Mouse (Mus musculus) intestine, embryonic 15.5 days (tissue): ENCODE measurements around the gene Nav1. TPM values are rescaled to one million over a fixed set of nuclear protein-coding genes. Genes with fewer than 3 reads are reported as not detected.

Experiments
- ATAC-seq: fragments of 200-750 bp; cut with Nextera tagmentation; 2 replicates; pipeline ENCODE4 v1.8.0; 2017; ENCODE audit warnings: moderate TSS enrichment, moderate library complexity
- H3K27ac ChIP-seq: fragments of 300-500 bp; sonication (generic); 2 replicates; pipeline ENCODE4 v1.5.1; 2015; ENCODE audit warnings: mild to moderate bottlenecking, inconsistent platforms
- H3K27me3 ChIP-seq: fragments of 300-500 bp; sonication (generic); replicated peaks from 2 replicates; pipeline ENCODE4 v1.6.1; 2015; ENCODE audit warnings: inconsistent platforms
- H3K36me3 ChIP-seq: fragments of 300-500 bp; sonication (generic); 2 replicates; pipeline ENCODE4 v1.6.1; 2015; ENCODE audit warnings: inconsistent platforms
- H3K4me1 ChIP-seq: fragments of 300-500 bp; sonication (generic); replicated peaks from 2 replicates; pipeline ENCODE4 v1.6.1; 2015; ENCODE audit warnings: inconsistent platforms
- H3K4me2 ChIP-seq: fragments of 300-500 bp; sonication (generic); replicated peaks from 2 replicates; pipeline ENCODE4 v1.6.1; 2015; ENCODE audit warnings: mild to moderate bottlenecking, inconsistent platforms
- H3K4me3 ChIP-seq: fragments of 300-500 bp; sonication (generic); replicated peaks from 2 replicates; pipeline ENCODE4 v1.5.1; 2015; ENCODE audit warnings: inconsistent platforms
- H3K9ac ChIP-seq: fragments of 300-500 bp; sonication (generic); 2 replicates; pipeline ENCODE4 v1.6.1; 2015; ENCODE audit warnings: inconsistent platforms
- H3K9me3 ChIP-seq: fragments of 300-500 bp; sonication (generic); 2 replicates; pipeline ENCODE4 v1.6.1; 2016; ENCODE audit warnings: inconsistent platforms
- WGBS: fragments of 180-500 bp; shearing (Covaris S2); methylation state at CpG from one replicate; pipeline ENCODE4 v1.1.7; 2015; 5-methylcytosine and 5-hydroxymethylcytosine counted together
- polyA plus RNA-seq: library from polyadenylated mRNA; unstranded; fragments of >200 nt; fragmentation: Nextera tagmentation; extraction: Ambion mirVana; gene quantifications from 2 replicates; pipeline ENCODE4 v1.2.1, GENCODE M21; 2015

Nav1 gene
- polyA plus RNA-seq, 1 experiment from 2014 or later: 11.5 TPM

DNA sequence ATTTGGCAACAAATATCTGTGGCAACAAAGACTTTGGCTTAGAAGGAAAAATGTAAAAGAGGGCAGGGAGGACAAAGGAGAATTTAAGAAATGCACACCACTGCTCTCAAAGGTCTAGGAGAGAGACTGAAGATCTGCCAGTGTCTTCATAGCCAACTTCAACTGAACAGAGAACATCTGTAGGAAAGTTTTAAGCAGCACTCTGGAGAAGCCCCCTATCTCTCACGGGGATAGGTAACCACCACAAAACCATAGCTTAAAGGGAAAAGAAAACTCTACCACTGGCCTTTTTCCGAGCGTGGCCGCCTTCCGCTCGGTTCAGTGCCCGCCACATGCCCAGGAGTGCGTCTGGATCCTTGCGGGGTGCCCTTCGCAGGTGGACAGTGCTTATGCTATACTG is 180.4 kb downstream of the Nav1 start:
- Histone ChIP-seq H3K9me3 (no peaks in the 10 kb centered on the region), H3K27ac (no peak overlapping the region), H3K9ac (no peak overlapping the region), H3K4me3 (no peak overlapping the region), H3K36me3 (peaks cover 3% of the 10 kb centered on the region; the same call in 1 of the 2 replicates), H3K4me2 (no peak overlapping the region), H3K4me1 (peaks cover 22% of the 10 kb centered on the region), H3K27me3 (no peaks in the 10 kb centered on the region)
- 95% methylated on average over 10 of the region's 10 CpGs for WGBS
- ATAC-seq: no peak

GRCm38 (mm10) chr1:135422772-135423171 is 184.3 kb downstream of the Nav1 start:
- Histone ChIP-seq H3K4me1 (0 out of 2 replicates have a peak, but pooled peaks cover 4% of the 10 kb centered on the region), H3K27ac (no peak overlapping the region), H3K4me2 (no peak overlapping the region), H3K27me3 (no peaks in the 10 kb centered on the region), H3K4me3 (no peak overlapping the region), H3K9ac (no peak overlapping the region), H3K9me3 (no peaks in the 10 kb centered on the region), H3K36me3 (peaks cover 17% of the 10 kb centered on the region)
- no peak for ATAC-seq
- 92% methylated on average over 6 of the region's 6 CpGs for WGBS

- Histone ChIP-seq H3K4me1 (no peaks in the 10 kb centered on the region), H3K9ac (no peak overlapping the region), H3K4me2 (no peak overlapping the region), H3K9me3 (no peaks in the 10 kb centered on the region), H3K27ac (no peak overlapping the region), H3K4me3 (no peak overlapping the region), H3K27me3 (no peaks in the 10 kb centered on the region), H3K36me3 (peaks cover 54% of the 10 kb centered on the region)
- no peak for ATAC-seq
These were observed 193.1 kb downstream of the Nav1 start for GRCm38 (mm10) chr1:135413996-135414395.

GRCm38 (mm10) chr1:135412130-135412529 is 195.0 kb downstream of the Nav1 start:
- H3K27me3 ChIP-seq: no peaks in the 10 kb centered on the region
- H3K9me3 ChIP-seq: no peaks in the 10 kb centered on the region
- WGBS: 82% methylated on average over 4 of the region's 4 CpGs
- no peak overlapping the region for H3K4me2 ChIP-seq
- H3K36me3 ChIP-seq: peaks cover 48% of the 10 kb centered on the region
- no peak for ATAC-seq
- no peak overlapping the region for H3K27ac ChIP-seq
- H3K4me1 ChIP-seq: no peaks in the 10 kb centered on the region
- H3K9ac ChIP-seq: no peak overlapping the region
- H3K4me3 ChIP-seq: no peak overlapping the region

GRCm38 (mm10) chr1:135410967-135411366 is 196.1 kb downstream of the Nav1 start:
- ATAC-seq: no peak
- no peaks in the 10 kb centered on the region for H3K27me3 ChIP-seq
- no peaks in the 10 kb centered on the region for H3K4me1 ChIP-seq
- 53% methylated on average over 2 of the region's 2 CpGs for WGBS
- H3K36me3 ChIP-seq: peaks cover 48% of the 10 kb centered on the region
- H3K27ac ChIP-seq: no peak overlapping the region
- H3K9ac ChIP-seq: no peak overlapping the region
- H3K4me2 ChIP-seq: no peak overlapping the region
- H3K9me3 ChIP-seq: no peaks in the 10 kb centered on the region
- H3K4me3 ChIP-seq: no peak overlapping the region

- Histone ChIP-seq H3K4me1 (no peaks in the 10 kb centered on the region), H3K4me2 (no peak overlapping the region), H3K4me3 (no peak overlapping the region), H3K27ac (no peak overlapping the region), H3K9ac (no peak overlapping the region), H3K36me3 (peaks cover 55% of the 10 kb centered on the region), H3K9me3 (no peaks in the 10 kb centered on the region), H3K27me3 (no peaks in the 10 kb centered on the region)
- ATAC-seq: no peak
- 99% methylated on average over 4 of the region's 4 CpGs for WGBS
These were observed 198.1 kb downstream of the Nav1 start for GRCm38 (mm10) chr1:135408973-135409372.

- 82% methylated on average over 7 of the region's 7 CpGs for WGBS
- Histone ChIP-seq H3K4me1 (no peaks in the 10 kb centered on the region), H3K36me3 (peaks cover 61% of the 10 kb centered on the region)
These were observed 201.7 kb downstream of the Nav1 start for GRCm38 (mm10) chr1:135405356-135405755.

GRCm38 (mm10) chr1:135401452-135402110 is 205.5 kb downstream of the Nav1 start:
- no peak overlapping the region for H3K4me3 ChIP-seq
- WGBS: 91% methylated on average over 3 of the region's 3 CpGs
- H3K9me3 ChIP-seq: no peaks in the 10 kb centered on the region
- H3K9ac ChIP-seq: no peak overlapping the region
- H3K27me3 ChIP-seq: no peaks in the 10 kb centered on the region
- H3K4me2 ChIP-seq: no peak overlapping the region
- no peak overlapping the region for H3K27ac ChIP-seq
- H3K36me3 ChIP-seq: peaks cover 53% of the 10 kb centered on the region
- no peaks in the 10 kb centered on the region for H3K4me1 ChIP-seq
- ATAC-seq: no peak

More at GRCm38 (mm10) chr1:135405356-135405755, 201.7 kb downstream of the Nav1 start:
- Histone ChIP-seq H3K4me2 (no peak overlapping the region), H3K27ac (no peak overlapping the region), H3K9ac (no peak overlapping the region), H3K9me3 (no peaks in the 10 kb centered on the region), H3K4me3 (no peak overlapping the region), H3K27me3 (no peaks in the 10 kb centered on the region)
- ATAC-seq: no peak

- Histone ChIP-seq H3K4me3 (no peak overlapping the region), H3K4me1 (no peaks in the 10 kb centered on the region), H3K9ac (no peak overlapping the region), H3K4me2 (no peak overlapping the region), H3K36me3 (peaks cover 46% of the 10 kb centered on the region), H3K27me3 (no peaks in the 10 kb centered on the region), H3K9me3 (no peaks in the 10 kb centered on the region), H3K27ac (no peak overlapping the region)
- 94% methylated on average over 5 of the region's 5 CpGs for WGBS
- ATAC-seq: no peak
These were observed 207.6 kb downstream of the Nav1 start for GRCm38 (mm10) chr1:135399466-135399865.

GRCm38 (mm10) chr1:135385161-135385560 is 221.9 kb downstream of the Nav1 start:
- no peak for ATAC-seq
- peaks cover 50% of the 10 kb centered on the region for H3K36me3 ChIP-seq
- H3K9ac ChIP-seq: no peak overlapping the region
- 87% methylated on average over 9 of the region's 9 CpGs for WGBS
- no peak overlapping the region for H3K4me3 ChIP-seq
- no peak overlapping the region for H3K4me2 ChIP-seq
- no peak overlapping the region for H3K27ac ChIP-seq
- H3K4me1 ChIP-seq: no peaks in the 10 kb centered on the region
- no peaks in the 10 kb centered on the region for H3K27me3 ChIP-seq
- no peaks in the 10 kb centered on the region for H3K9me3 ChIP-seq

Other genes starting within 250 kb of the Nav1 start
- 29.5 and 30.2 TPM in 2 replicates for gene Shisa4, start 232.1 kb downstream of the Nav1 start, polyA plus RNA-seq
- gene Ipo9, start 176.8 kb downstream of the Nav1 start, polyA plus RNA-seq: 85.6 and 92.2 TPM in 2 replicates
- 203 and 215 TPM in 2 replicates for gene Csrp1, start 112.8 kb upstream of the Nav1 start, polyA plus RNA-seq
- 44.5 and 44.6 TPM in 2 replicates for gene Phlda3, start 158.8 kb upstream of the Nav1 start, polyA plus RNA-seq
- 5.4 and 8.3 TPM in 2 replicates for gene Tnni1, start 172.1 kb upstream of the Nav1 start, polyA plus RNA-seq
- 179 and 196 TPM in 2 replicates for gene Lad1, start 211.3 kb upstream of the Nav1 start, polyA plus RNA-seq
- 16.4 and 17.4 TPM in 2 replicates for gene Tnnt2, start 229.1 kb upstream of the Nav1 start, polyA plus RNA-seq